Mouse (Mus musculus): ENCODE measurements around the gene Bicdl1. TPM values are rescaled to one million over a fixed set of nuclear protein-coding genes. Genes with fewer than 3 reads are reported as not detected.

The Bicdl1 gene
- polyA plus RNA-seq, 2 experiments, result 0.98 to 2.1 TPM

DNA sequence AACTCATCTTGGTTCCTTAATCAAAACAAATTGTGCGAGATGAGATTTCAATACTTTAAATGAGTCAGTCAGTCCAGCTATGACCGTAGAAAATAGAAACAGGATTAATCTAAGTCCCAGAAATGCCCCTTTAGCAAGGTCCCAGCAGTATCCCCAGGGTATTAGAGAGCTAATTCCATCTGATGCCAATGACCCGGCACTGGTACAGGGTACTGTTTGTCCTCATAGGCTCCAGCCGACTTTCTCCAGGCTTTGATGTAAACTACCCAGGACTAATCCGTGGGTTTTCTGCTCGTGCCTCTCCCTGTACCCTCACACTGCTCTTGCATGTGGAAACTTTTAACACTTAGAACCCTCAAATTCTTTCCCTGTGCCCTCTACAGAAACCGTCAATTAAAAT, 44.7 kb downstream of the Bicdl1 start:
- ATAC-seq (ENCODE audit: insufficient read depth), result no peak
- Histone ChIP-seq H3K27me3 (ENCODE audit: control insufficient read depth, insufficient read depth, low read length) (no peaks in the 10 kb centered on the region), H3K4me1 (replicated peaks; ENCODE audit: control insufficient read depth in 2 of 2, insufficient read depth in 2 of 2, low read length in 1 of 2) (no peaks in the 10 kb centered on the region), H3K9me3 (ENCODE audit: control insufficient read depth, low read length) (no peaks in the 10 kb centered on the region), H3K9ac (replicated peaks) (no peak overlapping the region), H3K36me3 (replicated peaks; ENCODE audit: control insufficient read depth, insufficient read depth, low read depth) (no peaks in the 10 kb centered on the region), H3K4me2 (ENCODE audit: low read depth) (no peak overlapping the region), H3K27ac (no peak overlapping the region), H3K4me3 (ENCODE audit: insufficient read depth in 1 of 2, low read depth in 2 of 2, low read length in 2 of 2) (no peak overlapping the region)
- 50% methylated on average over 7 of the region's 7 CpGs for WGBS (ENCODE audit: insufficient replicate concordance)
- no peak for DNase-seq (ENCODE audit: low read depth in 3 of 3, low spot score in 3 of 3)
- TF ChIP-seq EP300 (IDR thresholded peaks at IDR 0.05; ENCODE audit: low read depth) (no peak), CTCF (IDR thresholded peaks at IDR 0.05; ENCODE audit: low read depth) (no peak)

DNA sequence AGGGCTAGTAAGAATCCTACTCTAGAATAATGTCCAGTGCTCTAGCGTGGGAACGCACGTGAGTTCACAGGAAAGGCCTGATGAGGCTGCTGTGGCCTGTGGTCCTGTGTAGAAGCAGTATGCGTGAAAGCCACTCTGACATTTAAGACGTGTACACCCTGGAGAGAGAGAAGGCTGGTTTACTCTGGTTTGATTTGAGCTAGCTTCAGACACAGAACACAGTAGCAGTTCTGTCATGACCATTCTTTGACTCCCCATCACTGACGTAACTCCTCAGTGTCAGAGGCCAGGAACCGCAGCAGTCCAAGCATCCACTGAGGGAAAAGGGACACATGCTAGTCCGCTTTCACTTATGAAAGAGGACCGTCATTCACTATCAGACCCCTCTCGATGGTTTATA, 46.3 kb downstream of the Bicdl1 start:
- Histone ChIP-seq H3K27ac (no peak overlapping the region), H3K36me3 (replicated peaks; ENCODE audit: control insufficient read depth, insufficient read depth, low read depth) (no peaks in the 10 kb centered on the region), H3K9me3 (ENCODE audit: control insufficient read depth, low read length) (no peaks in the 10 kb centered on the region), H3K4me1 (replicated peaks; ENCODE audit: control insufficient read depth in 2 of 2, insufficient read depth in 2 of 2, low read length in 1 of 2) (no peaks in the 10 kb centered on the region), H3K4me2 (ENCODE audit: low read depth) (no peak overlapping the region), H3K4me3 (ENCODE audit: insufficient read depth in 1 of 2, low read depth in 2 of 2, low read length in 2 of 2) (no peak overlapping the region), H3K9ac (replicated peaks) (no peak overlapping the region), H3K27me3 (ENCODE audit: control insufficient read depth, insufficient read depth, low read length) (no peaks in the 10 kb centered on the region)
- DNase-seq (ENCODE audit: low read depth in 3 of 3, low spot score in 3 of 3) (no peak), ATAC-seq (ENCODE audit: insufficient read depth) (no peak)
- WGBS (ENCODE audit: insufficient replicate concordance), result 77% methylated on average over 10 of the region's 10 CpGs
- TF ChIP-seq CTCF (IDR thresholded peaks at IDR 0.05; ENCODE audit: low read depth), result no peak
- TF ChIP-seq EP300 (IDR thresholded peaks at IDR 0.05; ENCODE audit: low read depth), result no peak

DNA sequence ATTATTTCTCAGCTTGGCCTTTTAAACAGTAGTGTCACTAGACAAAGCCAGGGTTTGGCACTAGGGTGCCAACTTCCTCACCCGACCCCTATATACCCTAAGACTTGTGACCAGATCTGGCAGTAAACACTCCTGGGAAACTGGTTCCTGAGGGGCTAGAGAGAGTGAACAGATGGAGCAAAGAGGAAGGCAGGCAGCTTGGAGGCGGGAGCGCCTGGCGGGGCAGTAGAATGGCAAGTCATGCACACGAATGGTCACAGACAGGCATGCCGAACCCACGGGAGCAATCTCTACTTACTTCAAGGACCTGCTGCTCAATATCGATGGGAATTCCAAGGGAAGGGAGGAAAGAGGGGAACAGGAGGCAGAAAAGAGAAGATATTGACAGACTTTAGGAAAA, 59.6 kb downstream of the Bicdl1 start:
- WGBS (ENCODE audit: insufficient replicate concordance), result 57% methylated on average over 8 of the region's 8 CpGs

DNA sequence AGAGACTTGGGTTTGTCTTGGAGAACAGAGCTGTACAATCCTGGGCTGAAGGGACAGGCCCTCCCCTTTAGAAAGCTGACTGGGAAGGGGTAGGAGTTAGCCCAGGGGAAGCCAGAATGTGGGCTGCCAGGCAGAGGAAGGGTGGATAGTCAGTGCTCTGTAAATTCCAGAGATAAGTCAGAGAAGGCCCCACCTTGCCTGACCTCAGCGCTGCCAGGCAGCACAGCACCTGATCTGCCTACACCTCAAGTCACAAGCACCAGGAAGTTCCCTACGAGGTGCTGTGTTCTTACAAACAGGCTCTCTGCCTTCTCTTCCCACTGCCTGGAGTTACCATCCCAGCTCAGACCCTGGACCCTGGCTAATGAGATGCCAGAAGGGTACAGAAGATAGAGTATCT, 61.0 kb downstream of the Bicdl1 start:
- Histone ChIP-seq H3K9ac (replicated peaks) (no peak overlapping the region), H3K36me3 (replicated peaks; ENCODE audit: control insufficient read depth, insufficient read depth, low read depth) (no peaks in the 10 kb centered on the region), H3K9me3 (ENCODE audit: control insufficient read depth, low read length) (no peaks in the 10 kb centered on the region), H3K4me1 (replicated peaks; ENCODE audit: control insufficient read depth in 2 of 2, insufficient read depth in 2 of 2, low read length in 1 of 2) (no peaks in the 10 kb centered on the region), H3K4me3 (ENCODE audit: insufficient read depth in 1 of 2, low read depth in 2 of 2, low read length in 2 of 2) (no peak overlapping the region), H3K27me3 (ENCODE audit: control insufficient read depth, insufficient read depth, low read length) (no peaks in the 10 kb centered on the region), H3K27ac (no peak overlapping the region), H3K4me2 (ENCODE audit: low read depth) (no peak overlapping the region)
- WGBS (ENCODE audit: insufficient replicate concordance), result 44% methylated on average over 2 of the region's 2 CpGs
- TF ChIP-seq CTCF (IDR thresholded peaks at IDR 0.05; ENCODE audit: low read depth), result no peak
- TF ChIP-seq EP300 (IDR thresholded peaks at IDR 0.05; ENCODE audit: low read depth), result no peak
- no peak for ATAC-seq (ENCODE audit: insufficient read depth)
- no peak for DNase-seq (ENCODE audit: low read depth in 3 of 3, low spot score in 3 of 3)

More for the DNA sequence above, 59.6 kb downstream of the Bicdl1 start:
- Histone ChIP-seq H3K9ac (replicated peaks) (no peak overlapping the region), H3K4me2 (ENCODE audit: low read depth) (no peak overlapping the region), H3K9me3 (ENCODE audit: control insufficient read depth, low read length) (no peaks in the 10 kb centered on the region), H3K4me3 (ENCODE audit: insufficient read depth in 1 of 2, low read depth in 2 of 2, low read length in 2 of 2) (no peak overlapping the region), H3K27ac (no peak overlapping the region), H3K36me3 (replicated peaks; ENCODE audit: control insufficient read depth, insufficient read depth, low read depth) (no peaks in the 10 kb centered on the region), H3K4me1 (replicated peaks; ENCODE audit: control insufficient read depth in 2 of 2, insufficient read depth in 2 of 2, low read length in 1 of 2) (no peaks in the 10 kb centered on the region), H3K27me3 (ENCODE audit: control insufficient read depth, insufficient read depth, low read length) (no peaks in the 10 kb centered on the region)
- no peak for ATAC-seq (ENCODE audit: insufficient read depth)
- TF ChIP-seq CTCF (IDR thresholded peaks at IDR 0.05; ENCODE audit: low read depth), result no peak
- TF ChIP-seq EP300 (IDR thresholded peaks at IDR 0.05; ENCODE audit: low read depth), result no peak
- DNase-seq (ENCODE audit: low read depth in 3 of 3, low spot score in 3 of 3), result no peak

DNA sequence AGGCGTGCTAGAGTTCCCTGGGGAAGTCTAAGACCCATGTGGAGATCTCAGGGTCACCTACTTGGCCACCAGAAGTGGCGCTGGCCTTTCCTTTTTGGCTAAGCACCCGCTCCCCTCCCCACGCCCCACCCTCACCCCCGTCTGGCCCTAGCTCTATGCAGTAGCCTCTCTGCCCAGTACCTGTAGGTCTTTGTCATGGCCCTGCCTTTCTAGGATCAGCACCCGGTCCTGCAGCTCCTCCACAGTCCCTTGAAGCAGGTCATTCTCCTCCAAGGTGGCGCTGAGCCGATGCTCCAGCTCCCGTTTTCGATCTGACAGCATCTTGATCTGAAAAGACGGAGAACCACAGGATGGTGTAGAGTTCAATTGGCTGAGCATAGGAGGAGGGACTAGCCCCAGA, 61.4 kb downstream of the Bicdl1 start:
- DNase-seq (ENCODE audit: low read depth in 3 of 3, low spot score in 3 of 3) (no peak), ATAC-seq (ENCODE audit: insufficient read depth) (no peak)
- H3K4me2 ChIP-seq (ENCODE audit: low read depth), result no peak overlapping the region
- TF ChIP-seq CTCF (IDR thresholded peaks at IDR 0.05; ENCODE audit: low read depth), result no peak
- TF ChIP-seq EP300 (IDR thresholded peaks at IDR 0.05; ENCODE audit: low read depth), result no peak
- no peaks in the 10 kb centered on the region for H3K27me3 ChIP-seq (ENCODE audit: control insufficient read depth, insufficient read depth, low read length)
- no peak overlapping the region for H3K27ac ChIP-seq
- 65% methylated on average over 11 of the region's 11 CpGs for WGBS (ENCODE audit: insufficient replicate concordance)
- H3K4me3 ChIP-seq (ENCODE audit: insufficient read depth in 1 of 2, low read depth in 2 of 2, low read length in 2 of 2), result no peak overlapping the region
- no peak overlapping the region for H3K9ac ChIP-seq (replicated peaks)
- no peaks in the 10 kb centered on the region for H3K36me3 ChIP-seq (replicated peaks; ENCODE audit: control insufficient read depth, insufficient read depth, low read depth)
- no peaks in the 10 kb centered on the region for H3K9me3 ChIP-seq (ENCODE audit: control insufficient read depth, low read length)
- H3K4me1 ChIP-seq (replicated peaks; ENCODE audit: control insufficient read depth in 2 of 2, insufficient read depth in 2 of 2, low read length in 1 of 2), result no peaks in the 10 kb centered on the region

Measured in liver, embryonic 14.5 days (tissue).